In the genomic region with DNA sequence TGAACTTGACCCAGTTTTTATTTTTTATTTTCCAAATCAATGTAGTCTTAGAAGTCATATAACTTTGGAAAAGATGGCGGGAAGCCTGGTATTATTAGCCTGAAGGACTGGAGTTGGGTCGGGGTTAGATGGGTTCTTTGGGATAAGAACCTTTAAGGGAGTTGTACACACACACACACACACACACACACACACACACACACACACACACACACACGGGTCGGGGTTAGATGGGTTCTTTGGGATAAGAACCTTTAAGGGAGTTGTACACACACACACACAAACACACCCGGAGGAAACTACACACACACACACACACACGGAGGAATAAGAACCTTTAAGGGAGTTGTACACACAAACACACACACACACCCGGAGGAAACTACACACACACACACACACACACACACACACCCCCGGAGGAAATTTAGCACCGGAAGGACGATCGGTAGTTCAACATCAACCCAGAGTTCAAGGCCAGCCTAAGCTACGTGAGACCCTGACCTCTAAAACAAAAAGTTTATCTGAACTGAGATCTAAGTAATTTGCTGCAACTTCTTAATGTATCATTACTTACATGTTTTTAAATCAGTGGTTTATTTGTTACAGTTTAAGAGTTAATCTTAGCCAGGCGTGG, we compare ENCODE assay signal across 8 mouse cellular contexts. TPM values are rescaled to one million over a fixed set of nuclear protein-coding genes. Genes with fewer than 3 reads are reported as not detected.
DNase-seq lines count a peak whose midpoint lies in the region; ATAC-seq and TF ChIP-seq lines count a peak whose summit lies in the region.

No protein-coding gene starts in this region.

- no peak for TF ChIP-seq CTCF in layer of hippocampus, adult 2 months (conservative IDR thresholded peaks at IDR 0.05)

- peak overlapping the region; percentile 45 for H3K9ac ChIP-seq in embryonic facial prominence, embryonic 11.5 days (replicated peaks; ENCODE audit: low read length)

- H3K4me1 ChIP-seq in embryonic facial prominence, embryonic 11.5 days (ENCODE audit: control insufficient read depth, insufficient read depth, low read length), result no peaks in the 10 kb centered on the region

- no peaks in the 10 kb centered on the region for H3K79me2 ChIP-seq in myocyte (ENCODE audit: control insufficient read depth, insufficient read depth)

- intact Hi-C loops in left cerebral cortex, postnatal 14 days (cut with DNase I), result no loop called here

- no peak for DNase-seq in layer of hippocampus, adult 2 months (ENCODE audit: low spot score in 2 of 2)
- DNase-seq in layer of hippocampus, postnatal 10 days (ENCODE audit: low spot score in 2 of 2), result no peak
- no peak for DNase-seq in embryonic facial prominence, embryonic 11.5 days (ENCODE audit: low spot score)
- peak; percentile 73 for DNase-seq in induced T-regulatory cell, adult 2 months (ENCODE audit: low read depth)
- no peak for DNase-seq in left cerebral cortex, postnatal 14 days (ENCODE audit: low spot score in 2 of 2)
- no peak for DNase-seq in gastrocnemius, adult 8-10 months (ENCODE audit: low spot score in 2 of 2)
- DNase-seq in urinary bladder, postnatal 36 days (ENCODE audit: low spot score in 2 of 2), result no peak

- H3K27ac ChIP-seq in layer of hippocampus, adult 2 months, result peak overlapping the region; percentile 87; the same call in 1 of the 2 replicates
- no peak overlapping the region for H3K27ac ChIP-seq in embryonic facial prominence, embryonic 11.5 days (replicated peaks; ENCODE audit: low read depth, low read length)

- H3K4me2 ChIP-seq in embryonic facial prominence, embryonic 11.5 days (ENCODE audit: low read depth, low read length), result peak overlapping the region; percentile 0; the same call in 1 of the 2 replicates
- peak overlapping the region; percentile 82 for H3K4me2 ChIP-seq in myocyte (ENCODE audit: low read depth)

- no peak overlapping the region for H3ac ChIP-seq in myocyte (ENCODE audit: control insufficient read depth, insufficient read length)

- H3K4me3 ChIP-seq in layer of hippocampus, adult 2 months, result peak overlapping the region; percentile 78
- H3K4me3 ChIP-seq in embryonic facial prominence, embryonic 11.5 days (ENCODE audit: low read depth, low read length), result peak overlapping the region; percentile 47; the same call in 1 of the 2 replicates
- H3K4me3 ChIP-seq in myocyte, result peak overlapping the region; percentile 69

- TF ChIP-seq POLR2A in myocyte (IDR thresholded peaks at IDR 0.05; ENCODE audit: insufficient read length, low read depth), result no peak

- no peaks in the 10 kb centered on the region for H3K36me3 ChIP-seq in embryonic facial prominence, embryonic 11.5 days (replicated peaks; ENCODE audit: control insufficient read depth, insufficient read depth, low read depth, low read length)
- no peaks in the 10 kb centered on the region for H3K36me3 ChIP-seq in myocyte (ENCODE audit: control insufficient read depth, insufficient read depth)

- no peaks in the 10 kb centered on the region for H3K27me3 ChIP-seq in embryonic facial prominence, embryonic 11.5 days (ENCODE audit: control insufficient read depth, insufficient read depth, low read length)
- H3K27me3 ChIP-seq in myocyte (ENCODE audit: control insufficient read depth, insufficient read depth, insufficient read length), result no peaks in the 10 kb centered on the region

- H3K9me3 ChIP-seq in embryonic facial prominence, embryonic 11.5 days (replicated peaks; ENCODE audit: control insufficient read depth, low read length), result no peaks in the 10 kb centered on the region

- 54% methylated on average over 13 of the region's 13 CpGs for WGBS in embryonic facial prominence, embryonic 11.5 days

- ATAC-seq in embryonic facial prominence, embryonic 11.5 days (replicated peaks; ENCODE audit: insufficient number of reproducible peaks, low FRiP score, low TSS enrichment, low read depth), result peak; percentile 39

TF ChIP-seq in myocyte, 11 proteins besides CTCF, POLR2A, EP300 and RAD21:
- TF ChIP-seq TCF3 (IDR thresholded peaks at IDR 0.05; ENCODE audit: insufficient read length, low read depth), result no peak
- TF ChIP-seq MAX (IDR thresholded peaks at IDR 0.05; ENCODE audit: low read depth), result no peak
- no peak for TF ChIP-seq SRF (IDR thresholded peaks at IDR 0.05; ENCODE audit: control insufficient read depth, insufficient read length, low read depth)

RNA-seq across cellular contexts. Expression of gene Slc25a19, which starts 0.5 kb away (rescaled TPM):
- 10 to 100 TPM; 60.4 to 66.6 TPM for total RNA-seq in layer of hippocampus, adult 2 months (2021)
- total RNA-seq in layer of hippocampus, postnatal 10 days (2021), result 10 to 100 TPM; 52.2 to 59.5 TPM
- polyA plus RNA-seq in embryonic facial prominence, embryonic 11.5 days (2014; fragmentation: Nextera tagmentation; extraction: Ambion mirVana), result 19.9 and 20.2 TPM in 2 replicates
- 13.9 TPM for polyA plus RNA-seq in myocyte (2012; fragmentation: generic; extraction: Trizol)
- total RNA-seq in left cerebral cortex, postnatal 14 days (2021), result 10 to 100 TPM; 55.1 to 58.1 TPM
- 10 to 100 TPM; 35.7 to 45.7 (median 40.7) TPM for total RNA-seq in gastrocnemius, adult 8-10 months (2022)

RNA-seq across cellular contexts. Expression of gene Mif4gd, which starts 15.8 kb away (rescaled TPM):
- 10 to 100 TPM; 19.5 to 22.5 TPM for total RNA-seq in layer of hippocampus, adult 2 months (2021)
- total RNA-seq in layer of hippocampus, postnatal 10 days (2021), result 10 to 100 TPM; 19.4 to 19.7 TPM
- 15.8 and 18.2 TPM in 2 replicates for polyA plus RNA-seq in embryonic facial prominence, embryonic 11.5 days (2014; fragmentation: Nextera tagmentation; extraction: Ambion mirVana)
- 17.5 TPM for polyA plus RNA-seq in myocyte (2012; fragmentation: generic; extraction: Trizol)
- 10 to 100 TPM; 14.8 to 17.4 TPM for total RNA-seq in left cerebral cortex, postnatal 14 days (2021)
- 10 to 100 TPM; 34.1 to 43.9 (median 40.3) TPM for total RNA-seq in gastrocnemius, adult 8-10 months (2022)

RNA-seq across cellular contexts. Expression of gene Gga3, which starts 24.7 kb away (rescaled TPM):
- 10 to 100 TPM; 67.9 to 91.9 TPM for total RNA-seq in layer of hippocampus, adult 2 months (2021)
- total RNA-seq in layer of hippocampus, postnatal 10 days (2021), result 10 to 100 TPM; 48.1 to 49.1 TPM
- polyA plus RNA-seq in embryonic facial prominence, embryonic 11.5 days (2014; fragmentation: Nextera tagmentation; extraction: Ambion mirVana), result 13.6 and 17.0 TPM in 2 replicates
- 16.4 TPM for polyA plus RNA-seq in myocyte (2012; fragmentation: generic; extraction: Trizol)
- 10 to 100 TPM; 68.3 to 75.5 TPM for total RNA-seq in left cerebral cortex, postnatal 14 days (2021)
- total RNA-seq in gastrocnemius, adult 8-10 months (2022), result 10 to 100 TPM; 10.3 to 14.5 (median 11.6) TPM

RNA-seq across cellular contexts. Expression of gene Mrps7, which starts 24.9 kb away (rescaled TPM):
- total RNA-seq in layer of hippocampus, adult 2 months (2021), result 10 to 100 TPM; 50.4 to 50.8 TPM
- total RNA-seq in layer of hippocampus, postnatal 10 days (2021), result 10 to 100 TPM; 50.2 to 54.2 TPM
- 110 and 114 TPM in 2 replicates for polyA plus RNA-seq in embryonic facial prominence, embryonic 11.5 days (2014; fragmentation: Nextera tagmentation; extraction: Ambion mirVana)
- 61.5 TPM for polyA plus RNA-seq in myocyte (2012; fragmentation: generic; extraction: Trizol)
- total RNA-seq in left cerebral cortex, postnatal 14 days (2021), result 10 to 100 TPM; 47.4 to 49.8 TPM
- total RNA-seq in gastrocnemius, adult 8-10 months (2022), result 10 to 100 TPM; 73.4 to 84.2 (median 81.8) TPM
